Mouse (Mus musculus) liver, embryonic 16.5 days (tissue): ENCODE results near the gene Gna15. TPM values are rescaled to one million over a fixed set of nuclear protein-coding genes. Genes with fewer than 3 reads are reported as not detected.
A peak's percentile ranks its signal among the peaks of the same experiment; 100 is the strongest.

Experiments
- ATAC-seq: fragments of 200-750 bp; cut with Nextera tagmentation; 2 replicates; pipeline ENCODE4 v1.8.0; 2017; ENCODE audit warnings: low read depth, mild to moderate bottlenecking, moderate number of reproducible peaks, moderate library complexity
- H3K27ac ChIP-seq: fragments of 300-500 bp; sonication (generic); 2 replicates; pipeline ENCODE4 v1.5.1; 2014; ENCODE audit warnings: mild to moderate bottlenecking, low read length
- H3K27me3 ChIP-seq: fragments of 300-500 bp; sonication (generic); 2 replicates; pipeline ENCODE4 v1.6.1; 2014; ENCODE audit warnings: low read depth, low read length, mixed read lengths; ENCODE audit not compliant: control insufficient read depth, insufficient read depth
- H3K36me3 ChIP-seq: fragments of 300-500 bp; sonication (generic); 2 replicates; pipeline ENCODE4 v1.6.1; 2014; ENCODE audit warnings: mild to moderate bottlenecking; ENCODE audit not compliant: control insufficient read depth, insufficient read depth
- H3K4me1 ChIP-seq: fragments of 300-500 bp; sonication (generic); 2 replicates; pipeline ENCODE4 v1.6.1; 2014; ENCODE audit warnings: low read depth, low read length, mixed read lengths; ENCODE audit not compliant: control insufficient read depth
- H3K4me2 ChIP-seq: fragments of 300-500 bp; sonication (generic); 2 replicates; pipeline ENCODE4 v1.6.1; 2014; ENCODE audit warnings: low read depth, low read length, mixed read lengths
- H3K4me3 ChIP-seq: fragments of 300-500 bp; sonication (generic); 2 replicates; pipeline ENCODE4 v1.5.1; 2014; ENCODE audit warnings: low read depth, mild to moderate bottlenecking, low read length
- H3K9ac ChIP-seq: fragments of 300-500 bp; sonication (generic); 2 replicates; pipeline ENCODE4 v1.6.1; 2014; ENCODE audit warnings: low read depth, low read length
- H3K9me3 ChIP-seq: fragments of 300-500 bp; sonication (generic); replicated peaks from 2 replicates; pipeline ENCODE4 v1.6.1; 2016; ENCODE audit warnings: low read length; ENCODE audit not compliant: control insufficient read depth
- WGBS: fragments of 180-500 bp; shearing (Covaris S2); extraction: QIAGEN DNeasy Blood & Tissue Kit; methylation state at CpG from one replicate; pipeline ENCODE4 v1.1.7; 2014; ENCODE audit not compliant: insufficient replicate concordance; 5-methylcytosine and 5-hydroxymethylcytosine counted together
- polyA plus RNA-seq: library from polyadenylated mRNA; unstranded; fragments of >200 nt; fragmentation: Nextera tagmentation; extraction: Ambion mirVana; gene quantifications from 2 replicates; pipeline ENCODE4 v1.2.1, GENCODE M21; 2015

Gene Gna15
- polyA plus RNA-seq: 4.3 and 4.4 TPM in 2 replicates

DNA sequence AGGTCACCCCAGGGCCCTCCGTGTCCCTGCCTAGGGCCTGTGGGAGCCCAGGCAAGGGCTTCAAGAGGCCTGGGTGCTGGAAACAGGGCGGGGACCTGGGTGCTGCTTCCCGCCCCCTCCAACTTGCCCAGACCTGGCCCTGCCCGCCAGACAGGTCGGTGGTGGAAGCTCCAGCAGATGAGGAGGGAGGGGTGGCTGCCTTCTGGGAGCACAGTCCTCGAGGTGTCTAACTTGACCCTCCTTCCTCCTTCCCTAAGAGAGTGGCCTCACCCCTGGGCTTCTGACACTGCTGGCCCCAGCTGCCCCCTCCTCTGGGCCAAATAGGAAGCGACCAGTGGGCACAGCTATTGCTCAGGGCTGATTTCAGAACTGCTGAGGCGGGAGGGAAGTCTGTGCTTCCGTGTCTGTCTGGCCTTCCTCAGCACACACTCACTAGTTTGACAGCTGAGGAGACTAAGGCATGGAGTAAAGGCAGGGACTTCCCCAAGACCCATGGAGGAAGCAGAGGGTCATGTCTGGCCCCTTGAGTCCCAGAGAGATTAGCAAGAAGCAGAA is at the start of gene Gna15:
TSS of gene Gna15 (minus strand) at position 175 of the 555 bp plus-strand sequence.
- WGBS: 5% methylated on average over 9 of the region's 9 CpGs
- no peaks in the 10 kb centered on the region for H3K36me3 ChIP-seq
- peaks cover 35% of the 10 kb centered on the region for H3K4me1 ChIP-seq
- peak within 1 kb of the TSS; percentile 47 for H3K4me2 ChIP-seq
- H3K4me3 ChIP-seq: peak within 1 kb of the TSS; percentile 55
- H3K9me3 ChIP-seq: no peaks in the 10 kb centered on the region
- H3K9ac ChIP-seq: peak within 1 kb of the TSS; percentile 62
- peak within 1 kb of the TSS; percentile 83 for H3K27ac ChIP-seq
- peak; percentile 44 for ATAC-seq
- H3K27me3 ChIP-seq: no peaks in the 10 kb centered on the region

GRCm38 (mm10) chr10:81572975-81573374 is 49.0 kb upstream of the Gna15 start:
- Histone ChIP-seq H3K4me3 (0 out of 2 replicates have a peak overlapping the region, but pooled peaks have one; percentile 7), H3K4me2 (peak overlapping the region; percentile 94), H3K9ac (no peak overlapping the region), H3K9me3 (no peaks in the 10 kb centered on the region), H3K36me3 (no peaks in the 10 kb centered on the region), H3K27ac (no peak overlapping the region), H3K27me3 (peaks cover 33% of the 10 kb centered on the region), H3K4me1 (peaks cover 60% of the 10 kb centered on the region)
- WGBS: 25% methylated on average over 9 of the region's 9 CpGs
- peak; percentile 47 for ATAC-seq

DNA sequence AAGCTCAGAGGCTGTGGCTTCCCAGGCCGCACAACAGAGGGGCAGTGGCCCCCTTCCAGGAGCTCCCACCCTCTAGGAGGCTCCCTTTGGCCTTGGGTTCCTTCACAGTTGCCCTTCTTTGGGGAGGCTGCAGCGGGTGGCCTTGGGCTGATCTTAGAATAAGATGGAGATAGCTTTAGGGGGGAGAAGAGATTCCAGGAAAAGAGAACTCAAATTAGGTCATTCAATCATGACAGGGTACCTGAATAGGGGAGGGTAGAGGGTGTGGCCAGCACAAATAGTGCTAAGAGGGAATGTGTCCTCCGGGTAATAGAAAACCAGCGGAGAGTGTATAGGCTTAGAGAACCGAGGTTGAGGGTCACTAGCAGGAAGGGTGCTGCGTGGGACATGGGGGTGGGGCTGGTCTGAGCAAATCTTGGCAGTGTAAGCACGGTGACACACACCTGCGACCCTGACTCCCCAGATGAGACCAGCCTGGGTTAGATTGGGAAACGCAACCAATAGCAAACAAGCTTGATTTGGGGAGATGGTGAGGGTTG is 48.2 kb upstream of the Gna15 start:
- no peak for ATAC-seq
- Histone ChIP-seq H3K4me3 (peak overlapping the region; percentile 71), H3K36me3 (no peaks in the 10 kb centered on the region), H3K4me2 (peak overlapping the region; percentile 94), H3K27me3 (peaks cover 33% of the 10 kb centered on the region), H3K4me1 (peaks cover 60% of the 10 kb centered on the region), H3K9ac (peak overlapping the region; percentile 23; the same call in 1 of the 2 replicates), H3K9me3 (no peaks in the 10 kb centered on the region), H3K27ac (no peak overlapping the region)
- 20% methylated on average over 9 of the region's 9 CpGs for WGBS

DNA sequence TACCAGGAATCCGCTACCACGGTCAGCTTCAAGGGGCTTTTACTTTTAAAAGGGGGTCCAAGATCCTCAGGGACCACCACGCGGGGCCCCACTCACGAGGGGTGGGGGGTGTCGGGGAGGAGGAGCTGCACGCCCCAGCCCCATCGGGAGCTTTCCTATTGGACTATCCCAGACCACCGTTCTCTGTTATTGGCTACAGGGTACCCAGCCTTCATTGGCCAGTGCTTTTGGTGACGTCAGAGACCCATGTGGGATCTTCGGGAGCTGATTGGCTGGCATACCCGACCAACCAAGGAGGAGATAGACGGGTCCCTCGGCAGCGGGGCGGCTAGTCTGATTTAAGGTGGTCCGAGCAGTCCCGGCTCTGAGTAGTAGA is 47.5 kb upstream of the Gna15 start:
- peak overlapping the region; percentile 62 for H3K9ac ChIP-seq
- peak; percentile 92 for ATAC-seq
- under 1% methylated on average over 18 of the region's 18 CpGs for WGBS
- no peaks in the 10 kb centered on the region for H3K9me3 ChIP-seq
- H3K4me2 ChIP-seq: peak overlapping the region; percentile 94
- H3K4me3 ChIP-seq: peak overlapping the region; percentile 71
- no peaks in the 10 kb centered on the region for H3K36me3 ChIP-seq
- peak overlapping the region; percentile 68 for H3K27ac ChIP-seq
- peaks cover 60% of the 10 kb centered on the region for H3K4me1 ChIP-seq
- peaks cover 29% of the 10 kb centered on the region for H3K27me3 ChIP-seq

GRCm38 (mm10) chr10:81570831-81571500 is 46.9 kb upstream of the Gna15 start:
- WGBS: under 1% methylated on average over 34 of the region's 34 CpGs
- Histone ChIP-seq H3K9ac (peak overlapping the region; percentile 62), H3K36me3 (no peaks in the 10 kb centered on the region; the same call in 1 of the 2 replicates), H3K9me3 (no peaks in the 10 kb centered on the region), H3K27me3 (peaks cover 24% of the 10 kb centered on the region), H3K4me2 (peak overlapping the region; percentile 94), H3K4me1 (peaks cover 60% of the 10 kb centered on the region), H3K27ac (peak overlapping the region; percentile 68), H3K4me3 (peak overlapping the region; percentile 71)
- ATAC-seq: peak; percentile 53

DNA sequence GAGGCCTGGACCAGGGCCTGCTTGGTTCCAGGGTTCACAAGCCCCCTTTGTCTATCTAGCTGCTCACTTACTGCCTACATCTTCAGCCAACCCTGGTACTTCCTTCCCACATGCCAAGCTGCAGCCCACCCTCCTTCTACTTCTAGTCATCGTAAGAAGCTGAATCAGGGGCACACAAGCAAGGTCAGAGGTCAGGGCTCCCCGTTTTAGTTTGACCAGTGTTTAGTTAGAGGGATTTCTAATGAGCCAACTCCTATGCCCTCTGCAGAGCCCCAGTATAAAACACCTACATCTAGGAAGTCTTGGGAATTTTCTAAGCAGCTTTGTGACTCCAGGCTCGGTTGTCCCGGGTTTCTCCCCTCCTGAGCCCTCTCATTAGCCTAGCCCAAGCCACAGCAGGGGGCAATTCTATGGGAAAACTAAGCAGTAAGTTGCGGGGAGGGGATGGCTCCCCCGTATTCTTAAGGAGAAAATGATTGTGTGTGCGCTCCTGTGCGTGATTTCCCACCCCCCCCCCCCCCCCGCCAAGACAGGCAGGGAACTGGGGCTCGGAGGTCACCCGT is 46.3 kb upstream of the Gna15 start:
- ATAC-seq: no peak
- WGBS: 14% methylated on average over 9 of the region's 11 CpGs
- Histone ChIP-seq H3K27me3 (peaks cover 18% of the 10 kb centered on the region), H3K4me3 (peak overlapping the region; percentile 71), H3K27ac (peak overlapping the region; percentile 40), H3K9ac (peak overlapping the region; percentile 62), H3K4me1 (peaks cover 55% of the 10 kb centered on the region), H3K4me2 (peak overlapping the region; percentile 94), H3K9me3 (no peaks in the 10 kb centered on the region), H3K36me3 (peaks cover 4% of the 10 kb centered on the region)

DNA sequence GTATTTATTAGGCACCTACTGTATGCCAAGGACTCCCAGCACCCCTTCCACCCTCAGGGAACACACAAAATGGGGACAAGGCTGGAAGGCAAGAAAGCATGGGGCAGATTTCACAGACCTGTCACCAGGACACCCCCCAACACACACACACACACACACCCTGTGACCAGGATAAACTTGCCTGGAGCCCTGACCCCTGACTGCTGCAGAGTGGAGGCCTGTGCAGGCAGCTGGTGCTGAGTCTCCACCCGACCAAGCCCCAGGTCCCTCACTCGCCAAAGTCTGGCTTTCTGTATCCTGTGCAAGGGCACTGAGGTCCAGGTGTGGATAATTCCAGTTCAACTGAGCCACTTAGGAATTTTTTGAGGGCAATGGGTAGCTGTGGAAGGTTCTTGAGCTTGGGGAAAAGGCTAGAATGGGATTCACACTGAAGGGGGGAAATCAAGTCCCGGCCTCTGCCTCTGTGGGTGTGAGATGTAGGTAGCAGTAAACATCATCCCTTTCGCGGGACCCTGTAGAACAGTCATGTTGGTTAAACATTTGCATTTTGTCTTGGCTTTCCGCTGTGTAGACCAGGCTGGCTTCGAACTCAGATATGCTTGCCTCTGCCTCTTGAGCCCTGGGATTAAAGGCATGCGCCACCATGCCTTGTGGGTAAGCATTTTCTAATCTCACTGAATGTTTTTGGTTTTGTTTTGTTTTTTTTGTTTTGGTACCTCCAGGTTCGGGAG is 45.6 kb upstream of the Gna15 start:
- Histone ChIP-seq H3K27ac (no peak overlapping the region), H3K4me1 (peaks cover 49% of the 10 kb centered on the region), H3K27me3 (peaks cover 11% of the 10 kb centered on the region), H3K9me3 (no peaks in the 10 kb centered on the region), H3K4me3 (no peak overlapping the region), H3K4me2 (no peak overlapping the region), H3K36me3 (peaks cover 10% of the 10 kb centered on the region), H3K9ac (no peak overlapping the region)
- ATAC-seq: no peak
- 62% methylated on average over 9 of the region's 9 CpGs for WGBS

GRCm38 (mm10) chr10:81568381-81569191 is 44.6 kb upstream of the Gna15 start:
- no peak overlapping the region for H3K9ac ChIP-seq
- no peaks in the 10 kb centered on the region for H3K9me3 ChIP-seq
- H3K27me3 ChIP-seq: peaks cover 4% of the 10 kb centered on the region; the same call in 1 of the 2 replicates
- H3K27ac ChIP-seq: peak overlapping the region; percentile 37; the same call in 1 of the 2 replicates
- no peak overlapping the region for H3K4me3 ChIP-seq
- H3K4me1 ChIP-seq: peaks cover 53% of the 10 kb centered on the region
- no peak for ATAC-seq
- 20% methylated on average over 16 of the region's 16 CpGs for WGBS
- peaks cover 10% of the 10 kb centered on the region for H3K36me3 ChIP-seq
- H3K4me2 ChIP-seq: no peak overlapping the region
